Mouse (Mus musculus): ENCODE measurements around the gene Slc25a3.

Slc25a3 gene

GRCm38 (mm10) chr10:91141564-91141963 lies 17.7 kb upstream of the Slc25a3 start:
- DNase-seq, result no peak

- no peak for DNase-seq
Measured at GRCm38 (mm10) chr10:91139148-91139766, 15.4 kb upstream of the Slc25a3 start.

GRCm38 (mm10) chr10:91138317-91138716 lies 14.5 kb upstream of the Slc25a3 start:
- DNase-seq, result no peak

GRCm38 (mm10) chr10:91137400-91137799 lies 13.5 kb upstream of the Slc25a3 start:
- no peak for DNase-seq

- DNase-seq, result no peak
Measured at GRCm38 (mm10) chr10:91135302-91135972, 11.6 kb upstream of the Slc25a3 start.

- no peak for DNase-seq
Measured at GRCm38 (mm10) chr10:91131565-91131964, 7.7 kb upstream of the Slc25a3 start.

- DNase-seq, result no peak
Measured at GRCm38 (mm10) chr10:91130792-91131191, 6.9 kb upstream of the Slc25a3 start.

- DNase-seq, result no peak
Measured at GRCm38 (mm10) chr10:91128551-91129160, 4.8 kb upstream of the Slc25a3 start.

- DNase-seq, result no peak
Measured at GRCm38 (mm10) chr10:91127395-91127794, 3.5 kb upstream of the Slc25a3 start.

GRCm38 (mm10) chr10:91126618-91127355 lies 2.9 kb upstream of the Slc25a3 start:
- DNase-seq, result no peak

GRCm38 (mm10) chr10:91123281-91123827 lies 505 bp downstream of the Slc25a3 start:
- no peak for DNase-seq

GRCm38 (mm10) chr10:91122646-91123045 lies 1.2 kb downstream of the Slc25a3 start:
- no peak for DNase-seq

- no peak for DNase-seq
Measured at GRCm38 (mm10) chr10:91116958-91117357, 6.9 kb downstream of the Slc25a3 start.

GRCm38 (mm10) chr10:91109841-91110240 lies 14.0 kb downstream of the Slc25a3 start:
- DNase-seq, result no peak

- no peak for DNase-seq
Measured at GRCm38 (mm10) chr10:91105981-91106380, 17.9 kb downstream of the Slc25a3 start.

GRCm38 (mm10) chr10:91102799-91103590 lies 20.9 kb downstream of the Slc25a3 start:
- DNase-seq, result no peak

GRCm38 (mm10) chr10:91101936-91102335 lies 21.9 kb downstream of the Slc25a3 start:
- DNase-seq, result no peak

- DNase-seq, result no peak
Measured at GRCm38 (mm10) chr10:91100101-91100500, 23.8 kb downstream of the Slc25a3 start.

GRCm38 (mm10) chr10:91098056-91098455 lies 25.8 kb downstream of the Slc25a3 start:
- DNase-seq, result no peak

- DNase-seq, result no peak
Measured at GRCm38 (mm10) chr10:91094251-91095104, 29.4 kb downstream of the Slc25a3 start.

GRCm38 (mm10) chr10:91092812-91093211 lies 31.0 kb downstream of the Slc25a3 start:
- no peak for DNase-seq
